Mouse (Mus musculus): ENCODE results near the gene Acrv1.
A peak's percentile ranks its signal among the peaks of the same experiment; 100 is the strongest.
"Not testable (repeated sequence)": the region's sequence is repeated elsewhere in the genome, so short reads cannot be mapped to it uniquely, and the experiment has no call there.

Gene Acrv1

GRCm38 (mm10) chr9:36692920-36693319 is at the start of gene Acrv1:
Gene Acrv1, plus strand, starts transcription at chr9:36693220.
- DNase-seq (ENCODE audit: low read depth), result no peak

- DNase-seq (ENCODE audit: low read depth), result not testable (repeated sequence)
Observed at GRCm38 (mm10) chr9:36643276-36643675, 49.7 kb upstream of the Acrv1 start, which contains the start of gene A630095E13Rik. Gene A630095E13Rik, minus strand, starts transcription at chr9:36643376.

- no peak for DNase-seq (ENCODE audit: low read depth)
Observed at GRCm38 (mm10) chr9:36681424-36681823, 11.6 kb upstream of the Acrv1 start.

GRCm38 (mm10) chr9:36687329-36687728 is 5.7 kb upstream of the Acrv1 start:
- DNase-seq (ENCODE audit: low read depth), result peak; percentile 55

GRCm38 (mm10) chr9:36694276-36694675 is 1.3 kb downstream of the Acrv1 start:
- no peak for DNase-seq (ENCODE audit: low read depth)

- no peak for DNase-seq (ENCODE audit: low read depth)
Observed at GRCm38 (mm10) chr9:36705923-36706322, 12.9 kb downstream of the Acrv1 start.

GRCm38 (mm10) chr9:36707304-36707703 is 14.3 kb downstream of the Acrv1 start:
- DNase-seq (ENCODE audit: low read depth), result no peak

GRCm38 (mm10) chr9:36716624-36717023 is 23.6 kb downstream of the Acrv1 start:
- peak; percentile 44 for DNase-seq (ENCODE audit: low read depth)

- peak; percentile 91 for DNase-seq (ENCODE audit: low read depth)
Observed at GRCm38 (mm10) chr9:36726131-36727033, 33.4 kb downstream of the Acrv1 start.

- peak; percentile 69 for DNase-seq (ENCODE audit: low read depth)
Observed at GRCm38 (mm10) chr9:36727034-36727755, 34.2 kb downstream of the Acrv1 start, which contains the start of gene Chek1. Gene Chek1, minus strand, starts transcription at chr9:36727065.
